Mouse (Mus musculus) adrenal gland, postnatal 14 days (tissue): ENCODE results near the gene Olfr1242. TPM values are rescaled to one million over a fixed set of nuclear protein-coding genes. Genes with fewer than 3 reads are reported as not detected.

Experiments used
- DNase-seq: peaks from one replicate; pipeline ENCODE4 v3.0.0; 2021; ENCODE audit warnings: mixed read lengths
- long read RNA-seq, 2 experiments: library from polyadenylated mRNA; stranded (forward); transcript quantifications; one replicate each; pipeline ENCODE4 v2.0.0; 2021
- total RNA-seq: library from RNA; stranded (reverse); gene quantifications from 2 replicates; pipeline ENCODE4 v1.2.3, GENCODE M21; 2021

The Olfr1242 gene
- total RNA-seq = not detected in 2 replicates
- long read RNA-seq, experiment 1 = 0 reads
- long read RNA-seq, experiment 2 = 0 reads

DNA sequence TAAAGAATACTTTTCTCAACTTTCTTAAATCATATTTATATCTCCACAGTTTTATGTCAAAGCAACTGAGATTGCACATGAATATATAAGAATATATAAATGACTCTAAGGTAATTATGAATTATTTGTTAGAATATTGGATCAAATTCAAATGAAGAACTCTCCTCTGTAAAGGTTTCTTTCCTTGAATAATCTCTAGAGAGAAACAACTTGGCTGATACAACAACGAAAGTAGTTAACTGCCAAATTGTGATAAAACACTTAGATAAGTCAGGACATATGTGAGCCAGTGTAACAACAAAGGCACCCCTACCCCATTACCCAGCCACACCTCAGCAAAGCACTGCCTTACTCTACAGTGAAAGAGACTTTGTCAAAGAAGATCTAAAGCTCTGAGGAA, at the start of gene Olfr1242:
Gene Olfr1242 (minus strand): TSS at position 101 of the 400 bp plus-strand sequence.
- no peak for DNase-seq

DNA sequence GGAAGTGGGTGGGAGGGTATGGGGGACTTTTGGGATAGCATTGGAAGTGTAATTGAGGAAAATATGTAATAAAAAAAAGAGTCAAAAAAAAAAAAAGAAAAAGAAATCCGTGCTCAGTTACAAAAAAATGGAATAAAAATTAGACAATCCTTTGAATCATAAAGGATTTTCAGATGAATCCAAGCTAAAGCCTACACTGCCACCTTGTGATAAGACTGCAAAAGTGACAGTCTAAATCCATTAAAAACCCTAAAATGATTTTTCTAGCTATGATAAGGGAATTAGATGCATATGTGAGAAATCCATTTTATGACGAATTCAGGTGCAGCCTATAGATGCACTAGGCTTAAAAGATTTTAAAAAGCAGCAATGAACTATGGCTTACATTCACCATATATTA, 46.4 kb upstream of the Olfr1242 start:
- no peak for DNase-seq

DNA sequence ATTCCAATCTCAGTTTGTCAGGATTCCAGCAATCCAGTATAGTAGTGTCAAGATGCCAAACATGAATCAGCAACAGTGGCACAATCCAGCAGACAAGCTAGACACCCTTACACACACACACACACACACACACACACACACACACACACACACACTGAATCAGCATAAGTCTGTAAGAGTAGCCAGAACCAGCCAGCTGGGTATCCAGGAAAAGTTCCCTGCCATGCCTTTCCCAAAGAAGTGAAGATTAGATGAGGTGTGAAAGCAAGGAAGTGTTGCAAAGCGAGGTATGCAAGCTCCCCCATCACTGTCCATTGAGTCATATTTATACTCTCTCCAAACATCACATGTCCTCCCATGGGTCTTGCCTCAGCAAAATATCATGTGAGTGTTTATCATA, 41.8 kb upstream of the Olfr1242 start:
- DNase-seq = no peak

DNA sequence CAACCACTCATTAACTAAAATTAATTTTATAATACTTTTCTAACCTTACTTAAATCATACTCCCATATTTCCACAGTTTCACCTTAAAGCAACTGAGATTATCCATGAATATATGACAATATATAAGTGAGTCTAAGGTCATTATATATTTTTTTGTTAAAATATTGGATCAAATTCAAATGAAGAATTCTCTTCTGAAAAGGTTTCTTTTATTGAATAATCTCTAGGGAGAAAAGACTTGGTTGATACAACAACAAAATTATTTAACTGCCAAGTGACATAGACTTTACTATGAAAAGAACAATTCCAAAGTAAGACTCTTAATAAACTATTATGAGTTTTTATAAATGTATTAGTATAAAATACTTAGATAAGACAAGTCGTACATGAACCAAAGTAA, 33.3 kb upstream of the Olfr1242 start, which contains the start of gene Olfr1243:
Gene Olfr1243 (minus strand): TSS at position 101 of the 400 bp plus-strand sequence.
- no peak for DNase-seq

DNA sequence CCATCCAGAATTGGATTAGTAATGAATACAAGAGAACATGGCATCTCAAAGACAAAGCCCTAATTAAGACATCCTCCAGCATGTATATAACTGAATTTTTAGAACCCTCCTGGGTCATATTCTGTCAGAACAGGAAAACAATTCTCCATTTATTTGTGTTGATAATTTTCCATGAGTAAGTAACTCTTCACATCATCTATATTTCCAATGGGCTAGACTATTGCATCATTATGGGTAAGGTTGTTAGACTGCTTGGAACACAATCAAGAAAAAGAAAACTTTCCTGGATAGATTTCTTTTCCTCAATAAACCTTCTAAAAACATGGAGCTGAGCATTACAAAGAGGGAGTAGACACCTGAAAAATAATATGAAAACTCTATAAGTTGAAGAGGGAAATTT, 11.1 kb downstream of the Olfr1242 start, which contains the start of gene Olfr1241:
Gene Olfr1241 (minus strand): TSS at position 101 of the 400 bp plus-strand sequence.
- no peak for DNase-seq

DNA sequence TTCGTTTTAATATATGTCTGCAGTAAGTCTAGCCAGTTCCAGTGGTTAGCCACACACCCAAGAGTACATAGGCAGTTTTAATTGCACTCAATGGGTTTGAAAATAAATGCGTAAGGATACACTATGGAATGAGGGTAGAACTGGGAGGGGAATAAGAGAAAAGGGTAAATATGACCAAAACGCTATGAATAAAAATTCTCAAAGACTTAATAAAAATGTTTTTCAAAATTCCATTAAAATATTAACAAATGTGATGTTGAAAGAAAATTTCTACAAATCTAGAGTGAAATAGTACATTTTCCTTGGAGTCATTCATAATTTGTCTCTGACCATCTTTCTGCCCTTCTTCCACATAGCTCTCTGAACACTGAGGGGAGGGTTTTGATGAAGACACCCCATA, 55.2 kb downstream of the Olfr1242 start, which contains the start of gene Olfr1240:
Gene Olfr1240 (minus strand): TSS at position 101 of the 400 bp plus-strand sequence.
- DNase-seq = no peak

Other genes with a start within 250 kb of the Olfr1242 start
- gene Olfr1228, start 244.3 kb downstream of the Olfr1242 start, total RNA-seq = not detected in 2 replicates
- gene Olfr1229, start 210.3 kb downstream of the Olfr1242 start, total RNA-seq = not detected in 2 replicates
- not detected in 2 replicates for gene Olfr1230, start 201.1 kb downstream of the Olfr1242 start, total RNA-seq
- gene Olfr1231, start 191.3 kb downstream of the Olfr1242 start, total RNA-seq = not detected in 2 replicates
- gene Olfr1232, start 168.7 kb downstream of the Olfr1242 start, total RNA-seq = not detected in 2 replicates
- gene Olfr1233, start 155.9 kb downstream of the Olfr1242 start, total RNA-seq = not detected in 2 replicates
- gene Olfr1234, start 133.5 kb downstream of the Olfr1242 start, total RNA-seq = not detected in 2 replicates
- gene Olfr1238, start 88.7 kb downstream of the Olfr1242 start, total RNA-seq = not detected in 2 replicates
- not detected in 2 replicates for gene Olfr1239, start 77.9 kb downstream of the Olfr1242 start, total RNA-seq
- gene Olfr1240, start 55.3 kb downstream of the Olfr1242 start, total RNA-seq = not detected in 2 replicates
- gene Olfr1241, start 11.2 kb downstream of the Olfr1242 start, total RNA-seq = not detected in 2 replicates
- gene Olfr1243, start 33.2 kb upstream of the Olfr1242 start, total RNA-seq = not detected in 2 replicates
- not detected in 2 replicates for gene Olfr1245, start 80.1 kb upstream of the Olfr1242 start, total RNA-seq
- gene Olfr1246, start 94.8 kb upstream of the Olfr1242 start, total RNA-seq = not detected in 2 replicates
- gene Olfr1247, start 115.8 kb upstream of the Olfr1242 start, total RNA-seq = not detected in 2 replicates
- gene Olfr1248, start 119.9 kb upstream of the Olfr1242 start, total RNA-seq = not detected in 2 replicates
- gene Olfr1249, start 136.6 kb upstream of the Olfr1242 start, total RNA-seq = not detected in 2 replicates
- not detected in 2 replicates for gene Olfr1250, start 163.1 kb upstream of the Olfr1242 start, total RNA-seq
- not detected in 2 replicates for gene Olfr1251, start 173.6 kb upstream of the Olfr1242 start, total RNA-seq
- gene Olfr1252, start 226.7 kb upstream of the Olfr1242 start, total RNA-seq = not detected in 2 replicates